Mouse (Mus musculus) heart, postnatal 0 days (tissue): ENCODE results near the gene Cadm4.

Experiments
- CTCF ChIP-seq: IDR thresholded peaks from 2 replicates; pipeline ENCODE4 v1.5.1; 2016; ENCODE audit warnings: antibody characterized with exemption, control low read depth, low read depth
- EP300 ChIP-seq: IDR thresholded peaks from 2 replicates; pipeline ENCODE4 v1.6.1; 2016; ENCODE audit warnings: antibody characterized with exemption, low read depth

GRCm38 (mm10) chr7:24459440-24459839, 22.4 kb upstream of the Cadm4 start:
- TF ChIP-seq CTCF = no peak
- no peak for TF ChIP-seq EP300
